Mouse (Mus musculus) T-helper 17 cell (primary cell): ENCODE results near the gene Olfr1302.

Source experiments
- in situ Hi-C, 2 experiments: fragments of 300-600 bp; cut with MboI, MseI; formaldehyde crosslinking; loops; 1 replicate in 1 of 2; 2 replicates in 1 of 2; pipeline ENCODE4 v1.15.1; 2025; ENCODE audit warnings: high pct_unique_total_duplicates in 2 of 2

The Olfr1302 gene

GRCm38 (mm10) chr2:111777129-111777528 is at the start of gene Olfr1302:
Olfr1302 (plus strand) TSS chr2:111777429.
- in situ Hi-C loops: no loop called here

- in situ Hi-C loops: no loop called here
These were observed 26.5 kb upstream of the Olfr1302 start, which contains the start of gene Olfr1301 for GRCm38 (mm10) chr2:111750706-111751105. Olfr1301 (plus strand) TSS chr2:111751006.

- in situ Hi-C loops: no loop called here
These were observed 35.7 kb downstream of the Olfr1302 start for GRCm38 (mm10) chr2:111812936-111813335.

GRCm38 (mm10) chr2:111820240-111820639 is 43.0 kb downstream of the Olfr1302 start, which contains the start of gene Olfr1303:
Olfr1303 (minus strand) TSS chr2:111820340.
- in situ Hi-C loops: no loop called here
